Mouse (Mus musculus): Measurements from ENCODE around the gene Psma4.
"Not testable (repeated sequence)": the region's sequence is repeated elsewhere in the genome, so short reads cannot be mapped to it uniquely, and the experiment has no call there.

Gene Psma4

GRCm38 (mm10) chr9:54950575-54951321, at the start of gene Psma4, which contains the start of gene AY074887:
Gene Psma4 (plus strand): TSS chr9:54950790.
Gene AY074887 (minus strand): TSS chr9:54950998.
- peak; percentile 87 for DNase-seq

DNA sequence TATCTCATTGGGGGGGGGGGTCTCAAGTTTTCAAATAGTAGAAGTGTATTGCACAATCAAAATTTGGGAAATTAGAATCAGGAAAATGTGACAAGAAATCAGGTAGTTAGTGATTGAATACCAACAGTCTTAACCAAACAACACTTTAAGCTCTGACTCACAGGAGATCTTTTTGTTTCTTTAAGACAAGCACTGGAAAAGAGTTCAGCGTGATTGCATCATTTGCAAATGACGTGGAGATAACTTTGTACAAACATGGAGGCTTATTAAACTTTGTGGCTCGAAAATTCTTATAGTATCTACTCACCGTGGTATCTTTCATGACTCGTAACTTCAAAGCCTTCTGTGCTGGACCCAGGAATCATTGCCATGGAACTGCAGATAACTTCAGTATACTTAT, 41.1 kb upstream of the Psma4 start:
- no peak for DNase-seq

DNA sequence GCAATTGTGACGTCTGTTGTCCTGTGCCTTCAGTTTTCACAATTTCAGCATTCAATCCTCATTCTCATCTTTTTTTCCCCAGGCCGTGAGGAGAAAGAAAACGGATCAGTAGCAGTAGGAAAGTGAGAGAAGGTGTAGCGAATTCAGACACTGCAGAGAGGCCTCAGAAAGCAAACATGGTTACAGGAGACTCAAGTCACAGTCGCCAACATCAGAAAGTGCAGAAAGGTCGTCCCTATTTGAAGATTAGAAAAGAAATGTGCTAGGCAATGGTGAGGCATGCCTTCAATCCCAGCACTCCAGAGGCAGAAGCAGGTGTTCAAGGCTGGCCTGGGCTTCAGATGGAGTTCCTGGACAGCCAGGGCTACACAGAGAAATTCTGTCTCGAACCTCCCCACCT, 35.0 kb upstream of the Psma4 start:
- no peak for DNase-seq

DNA sequence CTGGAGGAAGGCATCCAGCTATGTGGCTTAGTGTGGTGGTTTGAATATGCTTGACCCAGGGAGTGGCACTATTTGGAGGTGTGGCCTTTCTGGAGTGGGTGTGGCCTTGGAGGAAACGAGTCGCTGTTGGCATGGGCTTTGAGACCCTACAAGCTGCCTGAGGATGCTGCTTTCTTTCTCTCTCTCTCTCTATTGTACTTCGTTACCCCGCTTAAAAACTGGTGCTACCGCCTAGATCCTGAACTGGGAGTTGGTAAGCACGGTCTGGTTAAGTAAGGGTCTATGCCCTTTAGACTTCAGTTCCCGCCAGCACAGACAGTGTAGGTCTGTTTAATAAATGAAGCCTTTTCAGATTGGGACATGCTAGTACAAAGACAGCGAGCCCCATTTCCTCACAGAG, 34.2 kb upstream of the Psma4 start:
- DNase-seq = peak; percentile 30

- peak; percentile 95 for DNase-seq
These were observed 33.4 kb upstream of the Psma4 start, which contains the start of gene Hykk for GRCm38 (mm10) chr9:54917010-54917677. Gene Hykk (plus strand): TSS chr9:54917283.

DNA sequence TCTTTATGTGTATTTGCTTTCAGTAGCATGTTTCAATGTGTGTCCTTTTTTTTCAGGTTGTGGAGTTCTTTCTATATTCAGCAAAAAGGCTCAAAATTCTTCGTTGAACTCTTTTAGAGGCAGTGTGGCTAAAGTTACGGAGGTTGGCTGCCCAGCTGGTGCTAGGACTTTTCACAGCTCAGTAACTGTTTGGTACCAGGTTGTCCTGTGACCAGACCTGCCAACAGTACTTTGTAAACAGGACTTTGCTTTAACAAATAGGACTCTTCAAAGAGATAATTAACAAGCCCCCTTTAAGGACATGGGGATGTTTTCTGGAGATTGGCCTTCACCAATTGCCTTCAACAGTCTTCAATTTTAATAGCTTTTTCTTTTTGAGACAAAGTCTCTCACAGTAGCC, 32.4 kb upstream of the Psma4 start:
- no peak for DNase-seq

GRCm38 (mm10) chr9:54918781-54919180, 31.8 kb upstream of the Psma4 start:
- DNase-seq = no peak

DNA sequence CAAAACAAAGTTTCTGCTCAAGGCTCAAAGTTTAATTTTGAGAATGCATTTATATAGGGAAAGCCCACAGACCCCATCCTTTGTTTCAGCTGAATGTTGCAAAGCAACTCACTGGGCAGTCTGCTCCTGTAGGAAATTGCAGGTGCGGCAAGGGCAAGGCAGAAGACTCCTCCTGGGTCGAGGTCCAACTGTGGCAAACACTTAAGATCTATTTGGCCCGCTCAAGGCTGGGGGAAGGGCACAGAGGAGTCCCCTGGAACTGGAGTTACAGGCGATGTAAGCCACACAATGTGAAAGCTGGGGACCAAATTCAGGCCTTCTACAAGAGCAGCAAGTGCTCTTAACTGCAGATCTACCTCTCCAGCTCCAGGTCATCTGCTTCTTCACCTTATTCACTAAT, 30.6 kb upstream of the Psma4 start:
- no peak for DNase-seq

- no peak for DNase-seq
These were observed 19.8 kb upstream of the Psma4 start for GRCm38 (mm10) chr9:54930741-54931140.

GRCm38 (mm10) chr9:54931765-54932164, 18.8 kb upstream of the Psma4 start:
- no peak for DNase-seq

DNA sequence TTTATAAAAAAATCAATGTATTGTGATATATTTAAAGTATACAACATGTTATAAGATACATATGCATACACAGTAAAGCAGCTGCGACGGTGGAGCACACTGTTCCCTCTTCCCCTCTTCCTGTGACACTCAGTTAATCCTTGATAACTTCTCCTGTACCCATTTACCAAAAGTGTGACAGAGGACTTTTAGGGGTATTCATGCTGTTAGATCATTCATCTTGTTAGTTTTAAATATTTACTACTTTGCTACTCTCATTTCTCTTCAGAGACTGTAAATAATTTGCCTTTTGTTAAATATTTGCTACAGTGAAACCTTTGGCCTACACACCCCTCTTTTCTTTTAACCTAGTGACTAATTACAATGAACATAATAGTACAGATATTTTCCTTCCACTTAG, 18.2 kb upstream of the Psma4 start:
- no peak for DNase-seq

DNA sequence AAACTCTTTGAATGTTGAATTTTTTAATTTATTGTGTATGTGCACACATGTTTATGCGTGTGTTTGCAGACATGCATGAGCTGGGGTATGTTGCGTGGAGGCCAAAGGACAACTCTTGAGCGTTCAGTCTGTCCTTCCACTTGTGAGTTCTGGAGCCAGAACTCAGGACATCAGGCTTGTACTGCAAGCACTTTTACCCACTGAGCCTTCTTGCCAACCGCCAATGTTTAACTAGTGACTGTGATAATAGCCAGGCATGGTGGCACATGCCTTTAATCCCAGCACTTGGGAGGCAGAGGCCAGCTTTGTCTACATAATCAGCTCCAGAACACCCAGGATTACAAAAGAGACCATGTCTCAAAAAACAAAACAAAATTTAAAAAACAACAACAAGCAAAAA, 8.5 kb upstream of the Psma4 start:
- DNase-seq = no peak

GRCm38 (mm10) chr9:54944467-54944866, 6.1 kb upstream of the Psma4 start:
- DNase-seq = no peak

DNA sequence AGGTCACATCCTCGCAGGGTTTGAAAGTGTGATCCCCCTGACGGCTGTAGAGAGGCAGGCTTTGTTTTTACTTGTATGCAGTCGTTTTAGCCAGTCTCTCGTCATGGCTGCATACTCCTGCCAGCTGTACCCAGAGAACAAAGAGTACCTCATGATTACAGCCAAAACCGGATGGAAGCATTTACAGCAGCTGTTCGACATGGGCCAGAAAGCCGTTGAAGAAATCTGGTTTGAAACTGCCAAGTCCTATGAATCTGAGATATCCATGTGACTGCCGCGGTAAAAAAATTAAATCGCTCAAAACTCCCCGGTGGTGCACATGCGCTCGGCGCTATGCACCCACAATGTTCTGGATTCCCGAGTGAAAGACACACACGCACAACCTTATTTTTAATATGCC, 4.3 kb upstream of the Psma4 start:
- DNase-seq = no peak

GRCm38 (mm10) chr9:54949465-54949864, 1.1 kb upstream of the Psma4 start:
- no peak for DNase-seq

- not testable (repeated sequence) for DNase-seq
These were observed 428 bp upstream of the Psma4 start for GRCm38 (mm10) chr9:54950162-54950561.

GRCm38 (mm10) chr9:54961059-54961458, 10.5 kb downstream of the Psma4 start:
- no peak for DNase-seq

DNA sequence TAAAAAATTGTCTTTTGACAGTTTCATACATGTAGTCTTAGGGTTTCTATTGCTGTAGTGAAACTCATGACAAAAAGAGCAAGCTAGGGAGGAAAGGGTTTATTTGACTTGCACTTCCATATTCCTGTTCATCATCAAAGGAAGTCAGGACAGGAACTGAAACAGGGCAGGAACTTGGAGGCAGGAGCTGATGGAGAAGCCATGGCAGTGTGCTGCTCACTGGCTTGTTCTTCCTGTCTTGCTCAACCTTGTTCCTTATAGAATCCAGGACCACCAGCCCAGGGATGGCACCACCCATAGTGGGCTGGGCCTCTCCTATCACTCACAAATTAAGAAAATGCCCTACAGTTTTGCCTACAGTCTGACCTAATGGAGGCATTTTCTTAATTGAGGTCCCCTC, 13.1 kb downstream of the Psma4 start:
- no peak for DNase-seq

DNA sequence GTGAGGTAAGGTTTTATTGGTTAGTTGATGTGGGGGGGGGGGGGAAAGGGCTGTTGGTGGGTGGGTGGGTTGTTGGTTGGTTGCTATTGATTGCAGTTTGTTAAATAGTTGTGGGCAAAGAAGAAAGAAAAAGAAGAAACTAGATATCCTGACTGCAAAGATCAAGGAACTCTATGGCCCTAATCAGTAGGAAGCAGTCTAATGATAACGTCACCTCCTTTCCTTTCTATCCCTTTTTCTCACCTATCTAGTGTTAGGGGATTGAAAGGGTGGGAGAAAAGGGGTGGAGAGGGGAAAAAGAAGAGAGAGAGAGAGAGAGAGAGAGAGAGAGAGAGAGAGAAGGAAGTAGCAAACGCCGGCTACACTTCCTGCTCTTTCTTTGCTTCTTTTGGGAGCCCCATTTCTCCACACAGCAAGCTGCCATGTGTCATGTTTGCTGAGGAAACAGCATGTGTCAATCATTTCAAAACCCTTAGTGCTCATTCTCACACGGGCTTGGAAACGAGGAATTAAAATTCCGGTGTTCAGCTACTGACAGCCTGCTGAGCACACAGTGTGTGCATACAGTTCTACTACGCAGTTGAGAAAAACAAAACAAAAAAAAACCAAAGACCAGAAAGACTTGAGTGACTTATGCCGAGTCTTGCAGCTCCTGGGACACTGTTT, 19.5 kb downstream of the Psma4 start:
- no peak for DNase-seq

GRCm38 (mm10) chr9:54980674-54981073, 30.1 kb downstream of the Psma4 start, which contains the start of gene Chrna5:
Gene Chrna5 (plus strand): TSS chr9:54980880.
- no peak for DNase-seq

DNA sequence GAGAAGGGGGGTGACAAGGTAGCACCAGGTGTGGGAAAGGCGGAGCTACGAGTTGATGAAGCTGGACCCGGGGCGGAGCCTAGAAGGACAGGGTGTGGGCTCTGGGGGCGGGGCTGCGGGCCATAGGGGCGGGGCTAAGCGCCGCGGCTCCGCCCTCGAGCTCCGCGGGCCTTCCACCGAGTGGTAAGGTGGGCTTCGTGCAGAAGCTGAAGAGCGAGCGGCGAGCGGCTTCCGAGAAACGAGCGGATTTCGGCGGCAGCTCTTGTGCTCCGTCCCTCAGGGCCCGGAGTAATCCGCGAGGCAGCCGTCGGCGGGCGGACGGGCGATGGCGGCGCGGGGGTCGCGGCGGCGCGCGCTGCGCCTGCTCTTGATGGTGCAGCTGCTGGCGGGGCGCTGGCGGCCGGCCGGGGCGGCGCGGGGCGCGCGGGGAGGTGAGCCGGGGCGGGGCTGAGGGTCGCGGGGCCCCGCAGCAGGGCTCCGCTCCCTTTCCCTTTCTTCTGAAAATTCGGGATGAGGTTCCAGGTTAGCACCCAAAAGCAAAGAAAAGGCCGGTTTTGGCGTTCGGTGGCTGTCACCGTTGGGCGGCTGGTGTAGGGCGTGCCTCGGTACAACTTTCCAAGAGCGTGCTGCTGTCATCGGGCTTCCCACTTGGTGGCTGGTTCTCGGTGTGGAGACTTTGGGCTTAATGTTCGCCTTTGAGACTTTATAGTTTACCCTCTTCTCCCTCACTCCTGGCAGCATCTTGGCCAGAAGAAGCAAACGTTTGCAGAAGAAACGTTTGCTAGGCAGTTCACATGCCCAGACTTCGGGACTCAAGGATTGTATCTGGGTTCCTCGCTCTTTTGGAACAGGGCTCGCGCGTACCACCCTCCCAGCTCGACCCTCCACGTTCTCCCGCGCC, 31.0 kb downstream of the Psma4 start:
- DNase-seq = no peak

- no peak for DNase-seq
These were observed 31.8 kb downstream of the Psma4 start for GRCm38 (mm10) chr9:54982401-54982800.

- no peak for DNase-seq
These were observed 39.8 kb downstream of the Psma4 start for GRCm38 (mm10) chr9:54990362-54990761.
